In genomic region chr12:106851666-106852065, GRCm38 (mm10) we compare ENCODE assay signal across 28 mouse cellular contexts.
DNase-seq lines count a peak whose midpoint lies in the region; TF ChIP-seq lines count a peak whose summit lies in the region.
"Had no signal": no experiment of that assay in that cellular context is flagged by ENCODE, and none has a peak within 500 bp of the region (broad histone marks: within the 10 kb centered on the region; RNA-seq: fewer than 3 reads in every experiment).

No protein-coding gene starts in this region.

- no peak for TF ChIP-seq POLR2A in cerebellum, adult 2 months (IDR thresholded peaks at IDR 0.05; ENCODE audit: borderline replicate concordance, insufficient read depth, low read length)

- no peak overlapping the region for H3K27ac ChIP-seq in layer of hippocampus, adult 2 months
- H3K27ac ChIP-seq in cerebellum, adult 2 months (ENCODE audit: insufficient read depth, low read length) = no peak overlapping the region
- H3K27ac ChIP-seq: embryonic facial prominence, embryonic 12.5 days; heart, adult 2 months; hindbrain, embryonic 14.5 days; kidney, postnatal 0 days; liver, embryonic 14.5 days; neural tube, embryonic 12.5 days had no signal

- intact Hi-C loops in left cerebral cortex, postnatal 10 days (cut with DNase I) = no loop called here

- 79% methylated on average over 4 of the region's 4 CpGs for WGBS in cerebellum, adult 2 months

- no peak for DNase-seq in layer of hippocampus, adult 2 months (ENCODE audit: low spot score in 2 of 2)
- DNase-seq in layer of hippocampus, adult 11-12 months (ENCODE audit: low spot score) = no peak
- peak; percentile 27 for DNase-seq in R1 (ENCODE audit: low read depth, low spot score)
- DNase-seq in naive thymus-derived CD4-positive, alpha-beta T cell, adult 2 months (ENCODE audit: low read depth) = peak; percentile 53
- peak; percentile 30 to 34 for DNase-seq in thymus, postnatal 36 days
- DNase-seq in cerebellum, adult 2 months = no peak
- DNase-seq in kidney, postnatal 14 days = no peak
- no peak for DNase-seq in left cerebral cortex, postnatal 10 days (ENCODE audit: extremely low spot score in 1 of 2, low spot score in 2 of 2)
- DNase-seq: adrenal gland, adult 2 months; adrenal gland, postnatal 36 days; cerebellum, adult 8-10 months; cerebellum, postnatal 36 days; forebrain, postnatal 0 days; heart, adult 2 months; kidney, adult 2 months; liver; lung, adult 2 months; lung, postnatal 10 days; midbrain, embryonic 14.5 days; right cerebral cortex, adult 18-20 months; spleen, adult 18-20 months had no signal

- H3K4me3 ChIP-seq in layer of hippocampus, adult 2 months = no peak overlapping the region
- no peak overlapping the region for H3K4me3 ChIP-seq in cerebellum, adult 2 months (replicated peaks; ENCODE audit: insufficient read depth, low read depth, low read length)
- H3K4me3 ChIP-seq: embryonic facial prominence, embryonic 12.5 days; heart, adult 2 months; heart, embryonic 12.5 days; neural tube, embryonic 12.5 days had no signal

- no peaks in the 10 kb centered on the region; the same call in 1 of the 2 replicates for H3K4me1 ChIP-seq in cerebellum, adult 2 months (ENCODE audit: control insufficient read depth, insufficient read depth, low read length)

- TF ChIP-seq CTCF in layer of hippocampus, adult 2 months (conservative IDR thresholded peaks at IDR 0.05) = peak; percentile 47
- TF ChIP-seq CTCF in cerebellum, adult 2 months (IDR thresholded peaks at IDR 0.05; ENCODE audit: borderline replicate concordance, insufficient read depth, low read depth, low read length) = no peak

- no peaks in the 10 kb centered on the region; the same call in 1 of the 2 replicates for H3K27me3 ChIP-seq in cerebellum, adult 2 months (ENCODE audit: control insufficient read depth, insufficient read depth, low read length)
- H3K27me3 ChIP-seq: CH12.LX; embryonic facial prominence, embryonic 12.5 days; heart, embryonic 12.5 days; neural tube, embryonic 12.5 days had no signal

Comparison
In these comparisons a context has a peak if more than half of its experiments do, and no peak if none do; other contexts are left out.
1. DNase-seq: peak in R1 (single experiment), naive thymus-derived CD4-positive, alpha-beta T cell, adult 2 months (single experiment) and thymus, postnatal 36 days (2 of 2); none in layer of hippocampus, adult 2 months (0 of 2), layer of hippocampus, adult 11-12 months (single experiment), cerebellum, adult 2 months (0 of 2), kidney, postnatal 14 days (single experiment) and left cerebral cortex, postnatal 10 days (0 of 2).